Mouse (Mus musculus) heart, adult 2 months (tissue): ENCODE measurements around the gene Vmn1r87. TPM values are rescaled to one million over a fixed set of nuclear protein-coding genes. Genes with fewer than 3 reads are reported as not detected.
"Not testable (repeated sequence)": the region's sequence is repeated elsewhere in the genome, so short reads cannot be mapped to it uniquely, and the experiment has no call there.

Experiments
- DNase-seq, 2 experiments: peaks; one replicate each; pipeline ENCODE4 v3.0.0; 2021
- H3K27ac ChIP-seq: fragments of 200-600 bp; 2 replicates; pipeline ENCODE4 v1.8.1; 2022
- H3K27me3 ChIP-seq: fragments of 200-500 bp; 2 replicates; pipeline ENCODE4 v1.6.1; 2012; ENCODE audit warnings: mild to moderate bottlenecking, low read length, inconsistent platforms, mixed read lengths; ENCODE audit not compliant: control insufficient read depth, insufficient read depth
- H3K36me3 ChIP-seq: fragments of 200-500 bp; 2 replicates; pipeline ENCODE4 v1.6.1; 2012; ENCODE audit warnings: low read length, inconsistent platforms; ENCODE audit not compliant: control insufficient read depth, insufficient read depth
- H3K4me1 ChIP-seq: fragments of 200-500 bp; 2 replicates; pipeline ENCODE4 v1.6.1; 2011; ENCODE audit warnings: low read length; ENCODE audit not compliant: control insufficient read depth, insufficient read depth
- H3K4me3 ChIP-seq: fragments of 200-600 bp; 2 replicates; pipeline ENCODE4 v1.8.1; 2022
- H3K79me2 ChIP-seq: fragments of 200-500 bp; replicated peaks from 2 replicates; pipeline ENCODE4 v1.6.1; 2012; ENCODE audit warnings: mild to moderate bottlenecking, inconsistent platforms, low read length, moderate library complexity, mixed read lengths; ENCODE audit not compliant: control insufficient read depth, insufficient read depth
- H3K9ac ChIP-seq: fragments of 200-500 bp; 2 replicates; pipeline ENCODE4 v1.6.1; 2012; ENCODE audit warnings: low read depth, mild to moderate bottlenecking, control low read depth, inconsistent platforms, low read length, mixed read lengths
- CTCF ChIP-seq: fragments of 200-600 bp; IDR thresholded peaks from 2 replicates; pipeline ENCODE4 v1.8.1; 2022; ENCODE audit warnings: antibody characterized with exemption, mild to moderate bottlenecking, moderate library complexity
- EP300 ChIP-seq: fragments of 200-500 bp; IDR thresholded peaks from 2 replicates; pipeline ENCODE4 v1.6.1; 2011; ENCODE audit warnings: low read depth, low read length, control low read depth; ENCODE audit not compliant: insufficient read depth
- POLR2A ChIP-seq: fragments of 200-500 bp; IDR thresholded peaks from 2 replicates; pipeline ENCODE4 v1.6.1; 2011; ENCODE audit warnings: mild to moderate bottlenecking, low read depth, low read length, control low read depth; ENCODE audit not compliant: insufficient read depth
- WGBS: fragments of 180-500 bp; shearing (Covaris S2); methylation state at CpG from one replicate; pipeline ENCODE4 v1.1.7; 2018; 5-methylcytosine and 5-hydroxymethylcytosine counted together
- intact Hi-C: fragments of 180-260 bp; cut with DNase I; formaldehyde crosslinking; loops from one replicate; pipeline ENCODE4 v1.15.1; 2025
- long read RNA-seq: library from polyadenylated mRNA; stranded (forward); transcript quantifications from one replicate; pipeline ENCODE4 v2.0.0, GENCODE M21; 2021
- polyA plus RNA-seq: library from polyadenylated mRNA; depleted of rRNA; stranded (reverse); fragments of >200 nt; gene quantifications from 2 replicates; pipeline ENCODE4 v1.2.3, GENCODE M21; 2012; rRNA removed
- total RNA-seq, 2 experiments: library from RNA; stranded (reverse); gene quantifications; 2 replicates each; pipeline ENCODE4 v1.2.3; 2021

Gene Vmn1r87
- not detected for total RNA-seq
- polyA plus RNA-seq, result not detected in 2 replicates
- long read RNA-seq, result 0 reads

- H3K79me2 ChIP-seq, result no peaks in the 10 kb centered on the region
- no peaks in the 10 kb centered on the region for H3K36me3 ChIP-seq
- intact Hi-C loops, result no loop called here
- TF ChIP-seq CTCF (no peak), EP300 (no peak), POLR2A (no peak)
- no peak for DNase-seq
- no peak within 1 kb of the TSS for H3K4me3 ChIP-seq
- 68% methylated on average over 1 of the region's 1 CpGs for WGBS
- H3K9ac ChIP-seq, result no peak within 1 kb of the TSS
- no peaks in the 10 kb centered on the region for H3K4me1 ChIP-seq
- no peak within 1 kb of the TSS for H3K27ac ChIP-seq
- no peaks in the 10 kb centered on the region for H3K27me3 ChIP-seq
These were observed at the start of gene Vmn1r87 for GRCm38 (mm10) chr7:13140057-13140456. Gene Vmn1r87, minus strand, starts transcription at chr7:13140157.

DNA sequence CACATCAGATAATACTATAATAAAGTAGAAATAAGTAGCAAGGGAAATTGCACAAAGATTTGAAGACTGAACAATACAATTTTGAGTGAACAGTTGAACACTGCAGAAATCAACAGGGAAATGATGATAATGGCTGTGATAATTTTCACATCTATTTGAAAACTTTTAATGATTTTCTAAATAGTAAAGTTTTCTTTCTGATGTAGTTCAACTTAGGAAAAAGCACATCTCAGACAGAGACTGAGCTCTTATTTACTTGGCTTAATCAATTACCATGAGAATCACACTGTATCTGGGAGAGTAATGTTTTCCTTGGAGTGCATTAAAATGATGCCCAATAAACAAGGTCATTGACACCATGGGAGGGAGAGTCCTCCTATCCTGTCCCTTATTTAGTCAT lies 19.3 kb upstream of the Vmn1r87 start, which contains the start of gene Vmn1r88:
Gene Vmn1r88, plus strand, starts transcription at position 301 of the 400 bp plus-strand sequence.
- intact Hi-C loops, result no loop called here
- H3K4me1 ChIP-seq, result no peaks in the 10 kb centered on the region
- DNase-seq, result no peak

GRCm38 (mm10) chr7:13137340-13137739 lies 2.6 kb downstream of the Vmn1r87 start:
- no peaks in the 10 kb centered on the region for H3K4me1 ChIP-seq
- H3K27ac ChIP-seq, result no peak overlapping the region
- H3K36me3 ChIP-seq, result no peaks in the 10 kb centered on the region
- H3K27me3 ChIP-seq, result no peaks in the 10 kb centered on the region
- no peak overlapping the region for H3K9ac ChIP-seq
- no peak for TF ChIP-seq EP300
- TF ChIP-seq CTCF, result no peak
- no peak for TF ChIP-seq POLR2A
- intact Hi-C loops, result no loop called here
- no peaks in the 10 kb centered on the region for H3K79me2 ChIP-seq
- H3K4me3 ChIP-seq, result no peak overlapping the region
- DNase-seq, result no peak

More for the DNA sequence above, 19.3 kb upstream of the Vmn1r87 start, which contains the start of gene Vmn1r88:
- Histone ChIP-seq H3K79me2 (no peaks in the 10 kb centered on the region), H3K36me3 (no peaks in the 10 kb centered on the region), H3K9ac (no peak within 1 kb of the TSS), H3K27ac (no peak within 1 kb of the TSS), H3K4me3 (no peak within 1 kb of the TSS), H3K27me3 (no peaks in the 10 kb centered on the region)
- no peak for TF ChIP-seq POLR2A
- TF ChIP-seq EP300, result no peak
- no peak for TF ChIP-seq CTCF

- H3K27ac ChIP-seq, result no peak overlapping the region
- TF ChIP-seq POLR2A (no peak), EP300 (no peak), CTCF (no peak)
- WGBS, result 71% methylated on average over 2 of the region's 2 CpGs
- H3K9ac ChIP-seq, result no peak overlapping the region
- no peaks in the 10 kb centered on the region for H3K4me1 ChIP-seq
- intact Hi-C loops, result no loop called here
- no peak for DNase-seq
- no peaks in the 10 kb centered on the region for H3K36me3 ChIP-seq
- H3K79me2 ChIP-seq, result no peaks in the 10 kb centered on the region
- no peaks in the 10 kb centered on the region for H3K27me3 ChIP-seq
- no peak overlapping the region for H3K4me3 ChIP-seq
These were observed 8.1 kb downstream of the Vmn1r87 start for GRCm38 (mm10) chr7:13131856-13132255.

- not testable (repeated sequence) for H3K4me3 ChIP-seq, H3K9ac ChIP-seq, H3K4me1 ChIP-seq
These were observed 16.3 kb downstream of the Vmn1r87 start for GRCm38 (mm10) chr7:13123554-13124153.

DNA sequence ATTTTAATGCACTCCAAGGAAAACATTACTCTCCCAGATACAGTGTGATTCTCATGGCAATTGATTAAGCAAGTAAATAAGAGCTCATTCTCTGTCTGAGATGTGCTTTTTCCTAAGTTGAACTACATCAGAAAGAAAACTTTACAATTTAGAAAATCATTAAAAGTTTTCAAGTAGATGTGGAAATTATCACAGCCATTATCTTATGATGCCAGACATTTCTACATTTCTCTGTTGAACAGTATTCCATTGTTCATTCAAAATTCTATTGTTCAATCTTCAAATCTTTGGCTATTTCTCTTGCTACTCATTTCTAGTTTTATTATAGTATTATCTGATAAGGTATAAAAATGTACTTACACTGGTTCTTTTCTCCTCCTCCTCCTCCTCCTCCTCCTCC lies 20.1 kb downstream of the Vmn1r87 start, which contains the start of gene Vmn1r86:
Gene Vmn1r86, minus strand, starts transcription at position 101 of the 400 bp plus-strand sequence.
- TF ChIP-seq POLR2A (no peak), CTCF (no peak), EP300 (no peak)
- no peak for DNase-seq
- intact Hi-C loops, result no loop called here

More at GRCm38 (mm10) chr7:13123554-13124153, 16.3 kb downstream of the Vmn1r87 start:
- H3K27ac ChIP-seq, H3K36me3 ChIP-seq, intact Hi-C loops, H3K79me2 ChIP-seq, H3K27me3 ChIP-seq: not testable (repeated sequence)
- WGBS, result under 1% methylated on average over 16 of the region's 34 CpGs
- DNase-seq, result peak; percentile 18 to 29

DNA sequence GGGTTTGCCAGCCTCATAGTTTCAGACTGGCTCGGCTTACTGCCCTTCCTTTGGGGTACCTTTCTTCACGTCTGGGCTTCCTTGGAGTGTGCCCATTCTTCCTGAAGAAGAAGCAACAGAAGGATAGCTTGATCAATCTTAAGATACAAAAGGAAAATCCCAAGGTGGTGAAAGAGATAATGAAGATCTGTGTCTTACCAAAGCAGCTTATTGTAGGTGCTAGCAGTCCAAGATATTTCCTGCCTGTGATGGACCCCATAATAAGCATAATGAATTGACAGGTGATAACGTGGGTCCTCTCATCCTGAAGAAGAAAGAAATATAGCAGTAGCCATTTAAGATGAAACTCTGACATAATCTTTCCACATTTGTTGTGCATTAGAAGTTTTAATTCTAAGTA lies 44.9 kb downstream of the Vmn1r87 start, which contains the start of gene Vmn1r85:
Gene Vmn1r85, minus strand, starts transcription at position 101 of the 400 bp plus-strand sequence.
- WGBS, result 41% methylated on average over 3 of the region's 3 CpGs
- Histone ChIP-seq H3K27ac (no peak within 1 kb of the TSS), H3K4me1 (no peaks in the 10 kb centered on the region), H3K36me3 (no peaks in the 10 kb centered on the region), H3K27me3 (no peaks in the 10 kb centered on the region), H3K9ac (no peak within 1 kb of the TSS), H3K4me3 (no peak within 1 kb of the TSS), H3K79me2 (no peaks in the 10 kb centered on the region)
- no peak for DNase-seq
- TF ChIP-seq POLR2A (no peak), CTCF (no peak)
- intact Hi-C loops, result no loop called here

More for the DNA sequence above, 20.1 kb downstream of the Vmn1r87 start, which contains the start of gene Vmn1r86:
- Histone ChIP-seq H3K79me2 (no peaks in the 10 kb centered on the region), H3K4me3 (no peak within 1 kb of the TSS), H3K36me3 (no peaks in the 10 kb centered on the region), H3K9ac (no peak within 1 kb of the TSS), H3K27ac (no peak within 1 kb of the TSS), H3K27me3 (no peaks in the 10 kb centered on the region), H3K4me1 (no peaks in the 10 kb centered on the region)

Other genes starting within 250 kb of the Vmn1r87 start
- gene Zscan22, start 242.3 kb downstream of the Vmn1r87 start, total RNA-seq, result 1 to 10 TPM; 5.7 TPM
- gene Zscan22, start 242.3 kb downstream of the Vmn1r87 start, polyA plus RNA-seq, result 6.0 and 9.2 TPM in 2 replicates
- gene Rps5, start 217.9 kb downstream of the Vmn1r87 start, total RNA-seq, result 100 to 1,000 TPM; 525 to 621 TPM
- gene Rps5, start 217.9 kb downstream of the Vmn1r87 start, polyA plus RNA-seq, result 842 and 914 TPM in 2 replicates
- under 1 TPM; 0.18 to 0.23 TPM for gene Rnf225, start 212.7 kb downstream of the Vmn1r87 start, total RNA-seq
- 0.12 and 0.14 TPM in 2 replicates for gene Rnf225, start 212.7 kb downstream of the Vmn1r87 start, polyA plus RNA-seq
- gene Zfp324, start 174.3 kb downstream of the Vmn1r87 start, total RNA-seq, result 1 to 10 TPM; 2.6 to 3.6 TPM
- gene Zfp324, start 174.3 kb downstream of the Vmn1r87 start, polyA plus RNA-seq, result 2.3 and 2.9 TPM in 2 replicates
- gene Zfp446, start 162.3 kb downstream of the Vmn1r87 start, total RNA-seq, result 1 to 10 TPM; 2.2 to 2.9 TPM
- 4.2 and 6.4 TPM in 2 replicates for gene Zfp446, start 162.3 kb downstream of the Vmn1r87 start, polyA plus RNA-seq
- not detected for gene Slc27a5, start 142.0 kb downstream of the Vmn1r87 start, total RNA-seq
- 0.59 and 0.82 TPM in 2 replicates for gene Slc27a5, start 142.0 kb downstream of the Vmn1r87 start, polyA plus RNA-seq
- 10 to 100 TPM; 83.8 to 86.0 TPM for gene Trim28, start 141.0 kb downstream of the Vmn1r87 start, total RNA-seq
- 139 and 195 TPM in 2 replicates for gene Trim28, start 141.0 kb downstream of the Vmn1r87 start, polyA plus RNA-seq
- 1 to 10 TPM; 6.8 to 9.3 TPM for gene Zbtb45, start 130.1 kb downstream of the Vmn1r87 start, total RNA-seq
- gene Zbtb45, start 130.1 kb downstream of the Vmn1r87 start, polyA plus RNA-seq, result 8.6 and 14.1 TPM in 2 replicates
- 100 to 1,000 TPM; 137 to 139 TPM for gene Chmp2a, start 105.3 kb downstream of the Vmn1r87 start, total RNA-seq
- gene Chmp2a, start 105.3 kb downstream of the Vmn1r87 start, polyA plus RNA-seq, result 66.1 and 99.2 TPM in 2 replicates
- gene Ube2m, start 101.9 kb downstream of the Vmn1r87 start, total RNA-seq, result 100 to 1,000 TPM; 169 to 201 TPM
- gene Ube2m, start 101.9 kb downstream of the Vmn1r87 start, polyA plus RNA-seq, result 242 and 328 TPM in 2 replicates
- gene Mzf1, start 85.4 kb downstream of the Vmn1r87 start, total RNA-seq, result under 1 TPM; 0.45 to 0.50 TPM
- gene Mzf1, start 85.4 kb downstream of the Vmn1r87 start, polyA plus RNA-seq, result 0.47 and 0.59 TPM in 2 replicates
- gene Vmn1r85, start 45.0 kb downstream of the Vmn1r87 start, total RNA-seq, result not detected
- not detected in 2 replicates for gene Vmn1r85, start 45.0 kb downstream of the Vmn1r87 start, polyA plus RNA-seq
- gene Vmn1r86, start 20.2 kb downstream of the Vmn1r87 start, total RNA-seq, result not detected
- gene Vmn1r86, start 20.2 kb downstream of the Vmn1r87 start, polyA plus RNA-seq, result not detected in 2 replicates
- under 1 TPM; 0.03 to 0.05 TPM for gene Vmn1r88, start 19.4 kb upstream of the Vmn1r87 start, total RNA-seq
- not detected in 2 replicates for gene Vmn1r88, start 19.4 kb upstream of the Vmn1r87 start, polyA plus RNA-seq
- not detected for gene Vmn1r89, start 72.9 kb upstream of the Vmn1r87 start, total RNA-seq
- not detected in 2 replicates for gene Vmn1r89, start 72.9 kb upstream of the Vmn1r87 start, polyA plus RNA-seq
- gene Lig1, start 137.1 kb upstream of the Vmn1r87 start, total RNA-seq, result 1 to 10 TPM; 2.6 to 2.7 TPM
- gene Lig1, start 137.1 kb upstream of the Vmn1r87 start, polyA plus RNA-seq, result 1.6 and 2.1 TPM in 2 replicates
- gene Zswim9, start 138.6 kb upstream of the Vmn1r87 start, total RNA-seq, result 10 to 100 TPM in 1 of 2 experiments, 1 to 10 TPM in 1; 9.2 to 10.0 TPM
- 4.6 and 5.3 TPM in 2 replicates for gene Zswim9, start 138.6 kb upstream of the Vmn1r87 start, polyA plus RNA-seq
- gene Pla2g4c, start 184.5 kb upstream of the Vmn1r87 start, total RNA-seq, result not detected
- 0.03 and 0.04 TPM in 2 replicates for gene Pla2g4c, start 184.5 kb upstream of the Vmn1r87 start, polyA plus RNA-seq